Mouse (Mus musculus): ENCODE data around the gene Fhdc1.

Gene Fhdc1

DNA sequence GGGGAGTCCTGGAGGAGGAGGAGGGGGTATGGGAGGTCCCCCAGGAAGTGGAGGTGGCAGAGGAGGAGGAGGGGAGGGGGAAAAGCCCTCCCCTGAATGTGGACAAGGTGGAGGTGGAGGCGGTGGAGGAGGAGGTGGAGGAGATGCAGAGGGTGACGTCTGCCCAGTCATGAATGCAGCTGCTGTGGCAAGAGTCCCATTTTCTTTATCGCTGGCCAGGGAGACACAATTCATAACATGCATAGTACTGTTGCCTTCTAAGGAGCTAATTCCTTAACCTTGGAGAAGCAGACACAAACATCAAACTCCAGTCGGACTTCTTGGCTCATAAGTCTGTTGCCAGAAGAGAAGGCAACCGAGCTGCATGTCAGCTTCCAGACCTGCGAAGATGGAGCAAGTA lies 5.8 kb downstream of the Fhdc1 start:
- DNase-seq (ENCODE audit: low spot score), result no peak

DNA sequence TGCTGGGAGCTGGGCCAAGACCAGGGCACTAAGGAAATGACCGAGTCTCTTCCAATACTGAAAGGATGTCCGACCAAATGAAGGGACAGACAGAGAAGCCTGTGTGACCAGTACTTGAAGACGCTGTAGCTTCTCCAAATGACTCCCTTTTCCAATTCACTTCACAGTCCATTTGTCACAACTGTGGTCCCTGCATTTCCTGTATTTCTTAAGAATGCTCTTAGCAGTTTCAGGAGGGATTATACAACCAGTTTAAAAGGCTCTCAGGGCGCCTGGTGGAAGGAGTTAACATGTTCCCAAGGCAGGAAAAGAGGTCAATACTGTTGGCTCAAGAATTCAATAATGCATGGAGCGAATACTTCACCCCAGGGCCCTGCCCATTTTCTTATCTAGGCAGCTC lies 7.3 kb downstream of the Fhdc1 start:
- no peak for DNase-seq (ENCODE audit: low spot score)

DNA sequence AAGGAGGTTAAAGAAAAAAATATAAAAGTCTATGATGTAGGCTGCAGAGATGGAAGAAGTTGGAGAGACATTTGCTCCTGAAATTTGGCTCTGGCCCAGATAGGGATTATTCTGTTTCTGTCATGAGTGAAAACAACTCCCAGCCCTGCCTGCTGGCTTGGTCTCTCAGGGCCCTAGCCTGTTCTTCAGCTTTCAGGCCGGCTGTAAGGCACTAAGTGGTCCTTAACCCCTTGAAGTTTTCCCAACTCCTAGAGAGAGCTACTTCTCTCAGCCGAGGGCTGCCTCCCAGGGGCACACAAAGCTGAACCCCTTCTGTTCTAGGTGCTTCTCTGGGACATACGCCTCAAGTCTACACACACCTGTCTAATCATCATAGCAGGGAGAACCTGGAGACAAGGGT lies 7.7 kb downstream of the Fhdc1 start:
- DNase-seq (ENCODE audit: low spot score), result no peak

GRCm38 (mm10) chr3:84471146-84471545 lies 9.1 kb downstream of the Fhdc1 start:
- DNase-seq (ENCODE audit: low spot score), result peak; percentile 84

DNA sequence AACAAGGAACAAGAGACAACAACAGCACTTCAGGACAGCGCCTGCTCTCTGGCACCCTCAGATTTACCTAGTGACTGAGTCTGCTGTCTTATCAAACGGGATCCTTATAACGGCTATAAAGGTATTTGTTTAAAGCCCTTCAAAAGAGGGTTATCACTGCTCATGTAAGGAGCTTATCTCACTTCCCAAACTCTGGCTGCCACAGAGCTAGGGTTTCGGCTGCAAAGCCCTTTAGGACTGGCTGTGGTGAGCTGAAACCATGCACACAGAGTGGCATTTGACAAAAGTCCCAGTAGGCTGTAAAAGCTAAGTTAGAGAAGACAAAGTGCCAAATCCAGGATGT lies 12.1 kb downstream of the Fhdc1 start:
- DNase-seq (ENCODE audit: low spot score), result no peak

DNA sequence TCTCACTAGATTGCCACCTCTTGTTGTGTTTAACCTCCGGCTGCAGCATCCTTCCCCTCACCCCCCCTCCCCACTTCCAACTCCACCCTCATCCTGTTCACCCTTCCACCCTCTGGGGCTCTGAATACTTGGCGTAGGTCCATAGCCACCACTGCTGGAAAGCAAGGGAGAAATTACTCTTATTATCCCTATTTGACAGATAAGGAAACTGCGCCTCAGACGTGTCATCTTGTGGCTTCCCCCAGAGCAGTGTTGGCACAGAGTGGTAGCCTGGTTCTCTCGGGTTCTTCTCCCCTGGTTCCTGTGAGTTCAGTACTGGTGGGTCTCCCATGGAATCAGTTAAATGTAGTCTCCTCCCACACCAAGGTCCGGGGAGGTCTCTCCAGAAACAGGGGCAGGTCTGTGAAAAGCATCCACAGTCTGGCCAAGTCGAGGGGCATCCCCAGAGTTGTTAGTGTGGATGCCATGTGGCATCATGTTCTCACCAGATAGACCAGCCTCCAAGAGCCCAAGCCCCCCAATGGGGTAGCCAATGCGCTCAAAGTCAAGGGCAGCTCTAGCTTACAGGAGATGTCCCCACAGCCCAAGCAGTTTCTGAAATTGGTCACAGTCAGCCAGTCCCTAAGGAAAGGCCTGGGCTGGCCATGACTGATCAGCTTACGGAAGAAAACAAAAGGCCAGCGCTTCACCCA lies 12.7 kb downstream of the Fhdc1 start:
- no peak for DNase-seq (ENCODE audit: low spot score)

GRCm38 (mm10) chr3:84465822-84466500 lies 14.3 kb downstream of the Fhdc1 start:
- DNase-seq (ENCODE audit: low spot score), result no peak

DNA sequence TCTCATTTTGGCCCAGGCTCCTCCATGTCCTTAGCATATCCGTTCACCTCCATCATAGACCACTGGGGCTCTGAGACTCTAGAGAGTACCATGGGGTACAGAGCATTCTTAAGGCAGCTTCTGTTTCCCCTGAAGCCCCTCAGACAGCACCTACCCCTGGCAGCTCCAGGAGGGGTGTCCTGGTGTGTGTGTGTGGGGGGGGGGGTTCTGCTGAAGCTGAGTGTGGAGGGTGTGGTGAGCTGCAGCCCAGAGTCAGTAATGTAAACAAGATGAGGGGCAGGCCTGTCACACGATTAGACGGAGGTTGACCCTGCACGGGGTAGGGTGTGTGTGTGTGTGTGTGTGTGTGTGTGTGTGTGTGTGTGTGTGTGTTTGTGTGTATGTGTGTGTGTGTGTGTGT lies 18.5 kb downstream of the Fhdc1 start:
- no peak for DNase-seq (ENCODE audit: low spot score)

DNA sequence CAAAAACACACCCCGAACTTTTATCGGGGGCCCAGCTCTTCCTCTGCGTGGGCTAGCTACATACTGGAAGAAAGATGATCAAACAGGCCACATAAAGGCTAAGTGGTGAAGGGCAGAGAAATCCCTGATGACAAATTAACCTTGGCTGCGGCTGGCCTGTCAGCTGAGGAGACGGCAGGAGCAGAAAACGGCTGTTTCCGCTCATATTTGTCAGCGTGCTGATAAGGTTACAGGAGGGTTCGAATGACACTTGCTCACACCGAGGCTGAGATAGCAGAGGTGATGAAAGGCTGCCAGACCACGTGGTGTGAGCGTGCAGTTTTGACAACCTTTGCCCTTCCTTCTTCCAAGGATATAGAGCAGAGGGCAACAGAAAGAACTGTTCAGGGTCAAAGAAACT lies 19.3 kb downstream of the Fhdc1 start:
- DNase-seq (ENCODE audit: low spot score), result peak; percentile 72

DNA sequence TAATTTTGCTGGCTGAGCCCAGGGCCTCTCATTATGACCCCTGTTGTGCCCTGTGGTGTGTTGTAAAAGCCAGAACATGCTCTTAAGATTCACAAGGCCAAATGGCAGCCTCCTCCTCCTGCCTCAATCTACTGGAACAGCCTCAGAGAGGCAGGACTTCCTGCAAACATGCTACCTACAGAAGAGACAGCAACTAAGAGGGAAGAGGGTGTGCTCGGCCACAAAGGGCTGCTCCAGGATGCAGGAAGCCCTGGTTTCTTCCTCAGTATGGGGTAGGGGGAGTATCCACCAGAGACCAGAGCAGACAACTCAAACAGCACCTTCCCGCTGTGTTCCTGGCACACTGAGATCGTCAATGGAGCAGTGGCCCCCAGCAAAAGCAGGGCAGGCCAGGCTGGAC lies 19.7 kb downstream of the Fhdc1 start:
- DNase-seq (ENCODE audit: low spot score), result no peak

DNA sequence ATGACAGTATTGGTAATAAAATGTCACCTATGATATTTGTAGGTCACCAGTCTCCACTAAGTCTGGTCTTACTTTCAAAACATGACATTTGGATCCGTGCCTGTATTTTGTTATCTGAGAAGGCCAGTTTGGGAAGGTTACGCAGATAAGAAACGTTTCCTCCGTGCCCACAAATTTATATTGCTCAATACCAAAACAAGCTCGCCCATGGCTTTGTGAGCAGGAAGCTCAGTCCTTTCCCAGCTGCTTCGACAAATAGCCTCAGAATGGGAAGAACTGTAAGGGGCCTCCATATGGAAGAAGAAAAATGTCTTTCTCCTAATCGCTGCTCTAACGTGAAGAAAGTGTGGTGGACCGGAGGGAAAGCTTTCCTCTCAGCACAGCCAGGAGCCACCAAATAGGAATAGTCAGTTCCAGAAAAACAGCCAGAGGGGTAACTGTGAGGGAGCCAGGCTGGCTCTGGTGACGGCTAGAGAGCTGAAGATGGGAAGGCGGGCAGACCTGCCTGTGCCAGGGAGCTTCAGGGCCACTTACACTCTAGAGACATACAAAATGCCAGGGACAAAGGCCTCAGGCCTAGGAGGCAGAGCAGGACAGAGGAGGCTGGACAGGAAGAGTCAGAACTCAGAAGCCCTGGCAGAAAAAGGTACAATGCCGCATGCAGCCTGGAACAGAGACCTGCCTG lies 24.4 kb downstream of the Fhdc1 start:
- peak; percentile 91 for DNase-seq (ENCODE audit: low spot score)

DNA sequence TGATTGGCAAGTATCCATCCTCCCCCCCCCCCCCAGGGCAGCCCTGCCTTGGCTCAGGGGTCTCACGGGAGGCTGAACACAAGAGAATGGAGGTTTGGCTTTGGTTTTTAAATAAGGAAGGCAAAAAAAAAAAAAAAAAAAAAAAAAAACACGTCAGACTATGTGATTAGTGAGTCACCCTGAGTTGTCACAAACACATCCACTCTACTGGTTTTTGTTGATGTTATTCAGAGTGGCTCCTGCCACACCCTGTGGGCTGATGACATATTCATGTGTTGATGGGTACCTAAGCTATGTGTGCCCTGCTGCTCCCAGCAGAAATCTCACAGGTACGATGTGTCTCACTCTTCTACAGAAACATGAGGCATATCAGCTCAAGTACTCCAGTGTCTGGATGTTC lies 29.6 kb downstream of the Fhdc1 start:
- no peak for DNase-seq (ENCODE audit: low spot score)

DNA sequence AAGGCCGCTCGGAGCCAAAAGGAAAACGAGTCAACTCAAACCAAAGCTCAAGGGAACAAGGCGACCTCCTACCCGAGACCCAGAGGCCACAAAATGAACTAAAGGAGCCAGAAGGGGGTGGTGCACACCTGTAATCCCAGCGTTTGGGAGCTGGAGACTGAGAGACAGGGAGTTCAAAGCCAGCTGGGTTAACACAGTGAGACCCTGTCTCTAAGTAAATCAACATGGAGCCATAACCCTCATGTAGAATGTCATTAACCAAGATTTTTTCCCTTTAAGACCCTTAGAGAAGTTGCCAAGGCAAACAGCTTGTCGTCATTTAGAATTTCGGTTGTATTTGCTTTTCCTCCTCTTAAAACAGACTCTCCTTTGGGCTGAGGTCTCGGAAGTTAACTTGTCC lies 31.2 kb downstream of the Fhdc1 start:
- DNase-seq (ENCODE audit: low spot score), result no peak

DNA sequence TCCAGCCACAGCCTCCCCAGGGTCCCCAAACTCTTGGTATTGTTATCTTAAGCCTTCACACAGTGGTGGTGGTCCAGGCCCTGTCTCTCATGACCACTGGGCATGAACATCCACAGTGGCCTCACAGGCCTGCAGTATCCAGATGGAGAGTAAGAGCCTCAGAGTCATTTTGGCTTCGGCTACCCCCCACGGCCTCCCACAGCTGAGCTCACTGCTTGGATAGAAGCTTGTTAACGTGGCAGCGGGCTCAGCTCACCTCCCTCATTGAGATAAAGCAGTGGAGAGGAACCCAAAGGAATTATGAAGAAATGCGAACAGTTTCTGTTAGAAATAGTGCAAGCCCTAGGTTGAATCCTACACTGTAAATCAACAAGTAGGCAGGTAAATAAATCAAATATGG lies 32.4 kb downstream of the Fhdc1 start:
- DNase-seq (ENCODE audit: low spot score), result no peak

GRCm38 (mm10) chr3:84445838-84446237 lies 34.4 kb downstream of the Fhdc1 start:
- no peak for DNase-seq (ENCODE audit: low spot score)

DNA sequence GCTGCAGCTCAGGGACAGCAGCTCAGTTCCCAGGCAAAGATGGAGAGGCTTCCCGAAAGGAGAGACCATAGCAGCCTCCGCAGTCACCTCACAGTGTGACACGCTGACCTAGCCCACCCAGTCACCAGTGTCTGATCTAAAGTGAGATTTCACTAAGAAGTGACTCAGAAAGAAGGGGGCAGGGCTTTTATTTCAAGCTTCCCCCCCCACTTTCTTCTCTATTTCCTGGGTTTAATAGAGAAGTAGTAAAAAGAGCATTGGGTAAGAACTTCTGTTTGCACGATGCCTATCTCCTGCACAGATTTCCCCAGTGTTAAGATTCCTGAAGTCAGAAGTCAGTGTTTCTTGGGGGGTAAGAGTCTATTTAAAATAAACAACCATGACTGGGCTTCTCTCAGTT lies 37.3 kb downstream of the Fhdc1 start:
- no peak for DNase-seq (ENCODE audit: low spot score)

DNA sequence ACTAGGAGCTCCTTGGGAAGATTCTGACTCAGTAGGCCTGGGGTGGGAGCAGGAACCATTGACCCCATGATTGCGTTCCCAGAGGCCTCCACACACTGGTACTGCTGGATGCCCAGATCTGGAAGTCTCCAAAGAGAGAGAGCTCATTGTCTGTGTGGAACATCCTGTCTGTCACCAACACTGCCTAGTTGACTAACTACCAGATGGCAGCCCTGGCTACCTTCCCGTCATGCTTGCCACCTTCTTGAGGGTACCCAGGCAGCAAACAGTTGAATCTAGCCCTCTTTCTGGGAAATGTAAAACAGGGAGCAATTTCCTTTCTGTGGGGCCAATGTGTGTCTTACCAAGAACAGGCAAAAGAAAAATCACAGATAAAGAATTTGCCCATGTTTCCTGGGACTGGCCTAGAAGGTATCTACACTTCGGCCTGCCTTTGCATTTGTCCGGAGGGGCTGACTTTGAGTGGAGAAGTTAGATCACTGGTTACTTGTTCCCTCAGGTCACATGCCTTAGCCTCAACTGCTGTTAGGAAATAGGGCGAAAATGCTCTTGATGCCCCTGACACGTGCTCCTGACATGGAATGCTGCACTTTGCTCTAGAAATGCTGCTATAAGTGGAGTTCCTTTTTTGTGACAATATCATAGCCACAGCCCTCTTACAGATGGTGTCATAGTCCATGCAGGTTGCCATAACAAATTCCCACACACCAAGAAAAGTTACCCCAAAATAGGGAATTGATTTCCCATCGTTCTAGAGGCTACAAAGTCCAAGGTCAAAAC lies 40.6 kb downstream of the Fhdc1 start:
- DNase-seq (ENCODE audit: low spot score), result no peak

DNA sequence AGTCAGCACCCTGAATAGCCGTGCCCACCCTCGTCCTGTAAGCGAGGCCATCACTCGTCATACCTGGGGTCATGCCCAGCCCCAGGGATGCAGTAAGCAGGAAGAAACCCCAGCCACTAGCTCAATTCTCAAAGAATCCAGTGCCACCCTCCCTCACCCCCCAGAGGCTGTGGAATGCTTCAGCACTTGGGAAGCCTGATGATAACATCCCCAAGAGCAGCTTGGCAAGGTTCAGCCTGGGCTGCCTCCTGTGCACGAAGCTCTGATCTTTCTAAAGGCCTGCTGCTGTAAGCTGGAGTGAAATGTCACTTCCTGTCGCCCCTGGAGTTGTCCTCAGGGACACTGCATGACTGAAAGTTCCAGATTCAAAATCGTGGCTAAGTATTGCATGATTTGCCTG lies 41.4 kb downstream of the Fhdc1 start:
- DNase-seq (ENCODE audit: low spot score), result no peak

DNA sequence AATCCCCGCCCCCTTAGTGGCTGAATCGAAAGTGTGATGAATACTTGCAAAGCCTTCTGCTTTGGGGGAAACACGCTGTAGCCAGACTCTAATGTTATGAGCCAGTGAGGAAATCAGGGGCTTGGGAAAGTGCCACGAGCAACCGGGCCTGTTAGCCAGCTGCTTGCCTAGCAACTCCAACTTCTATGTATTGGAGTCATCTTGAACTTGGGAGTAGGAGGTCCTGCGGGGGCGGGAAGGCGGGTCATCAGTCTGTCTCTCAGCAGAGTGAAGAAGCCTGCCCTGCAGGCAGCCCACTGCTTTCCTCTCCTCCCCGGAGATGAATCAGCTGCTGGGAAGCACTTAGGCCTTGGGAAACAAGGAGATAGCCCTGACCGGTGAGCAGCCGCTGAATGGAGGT lies 42.1 kb downstream of the Fhdc1 start:
- no peak for DNase-seq (ENCODE audit: low spot score)

GRCm38 (mm10) chr3:84436947-84437346 lies 43.3 kb downstream of the Fhdc1 start:
- DNase-seq (ENCODE audit: low spot score), result no peak

GRCm38 (mm10) chr3:84435288-84436043 lies 44.8 kb downstream of the Fhdc1 start:
- no peak for DNase-seq (ENCODE audit: low spot score)

All from c-Kit-positive CD71-positive TER-119-positive erythroid progenitor cells, embryonic 14.5 days (primary cell).